Mouse (Mus musculus) midbrain, embryonic 11.5 days (tissue): ENCODE results near the gene Mcpt4. TPM values are rescaled to one million over a fixed set of nuclear protein-coding genes. Genes with fewer than 3 reads are reported as not detected.
"Not testable (repeated sequence)": the region's sequence is repeated elsewhere in the genome, so short reads cannot be mapped to it uniquely, and the experiment has no call there.

Experiments used
- ATAC-seq: fragments of 200-750 bp; cut with Nextera tagmentation; 2 replicates; pipeline ENCODE4 v1.8.0; 2017; ENCODE audit warnings: moderate TSS enrichment, moderate library complexity; ENCODE audit not compliant: low FRiP score
- DNase-seq: peaks from one replicate; pipeline ENCODE4 v3.0.0; 2015; ENCODE audit warnings: low spot score; ENCODE audit errors: missing footprints
- H3K27ac ChIP-seq: fragments of 300-500 bp; sonication (generic); 2 replicates; pipeline ENCODE4 v1.5.1; 2014; ENCODE audit warnings: low read depth, low read length
- H3K27me3 ChIP-seq: fragments of 300-500 bp; sonication (generic); 2 replicates; pipeline ENCODE4 v1.6.1; 2014; ENCODE audit warnings: mild to moderate bottlenecking, low read length, moderate library complexity, mixed read lengths; ENCODE audit not compliant: control insufficient read depth, insufficient read depth
- H3K36me3 ChIP-seq: fragments of 300-500 bp; sonication (generic); 2 replicates; pipeline ENCODE4 v1.6.1; 2014; ENCODE audit warnings: mild to moderate bottlenecking, low read length, moderate library complexity, mixed read lengths; ENCODE audit not compliant: control insufficient read depth, insufficient read depth
- H3K4me1 ChIP-seq: fragments of 300-500 bp; sonication (generic); 2 replicates; pipeline ENCODE4 v1.6.1; 2014; ENCODE audit warnings: low read length; ENCODE audit not compliant: control insufficient read depth, insufficient read depth
- H3K4me2 ChIP-seq: fragments of 300-500 bp; sonication (generic); 2 replicates; pipeline ENCODE4 v1.6.1; 2014; ENCODE audit warnings: mild to moderate bottlenecking, moderate library complexity
- H3K4me3 ChIP-seq: fragments of 300-500 bp; sonication (generic); 2 replicates; pipeline ENCODE4 v1.5.1; 2014; ENCODE audit warnings: low read depth, low read length
- H3K9ac ChIP-seq: fragments of 300-500 bp; sonication (generic); 2 replicates; pipeline ENCODE4 v1.6.1; 2014; ENCODE audit warnings: low read length
- H3K9me3 ChIP-seq: fragments of 300-500 bp; sonication (generic); 2 replicates; pipeline ENCODE4 v1.6.1; 2016; ENCODE audit warnings: low read length; ENCODE audit not compliant: control insufficient read depth
- WGBS: fragments of 180-500 bp; shearing (Covaris S2); extraction: QIAGEN DNeasy Blood & Tissue Kit; methylation state at CpG from one replicate; pipeline ENCODE4 v1.1.7; 2014; 5-methylcytosine and 5-hydroxymethylcytosine counted together
- polyA plus RNA-seq: library from polyadenylated mRNA; unstranded; fragments of >200 nt; fragmentation: Nextera tagmentation; extraction: Ambion mirVana; gene quantifications from 2 replicates; pipeline ENCODE4 v1.2.1, GENCODE M21; 2014

Mcpt4 gene
- not detected in 2 replicates for polyA plus RNA-seq

GRCm38 (mm10) chr14:56062213-56062612 lies at the start of gene Mcpt4:
Gene Mcpt4, minus strand, starts transcription at chr14:56062313.
- not testable (repeated sequence) for H3K4me2 ChIP-seq, H3K4me1 ChIP-seq, H3K27ac ChIP-seq, DNase-seq, H3K9me3 ChIP-seq, H3K4me3 ChIP-seq, H3K9ac ChIP-seq, H3K27me3 ChIP-seq, ATAC-seq, H3K36me3 ChIP-seq
- 86% methylated on average over 3 of the region's 3 CpGs for WGBS

GRCm38 (mm10) chr14:56105447-56106180 lies 43.5 kb upstream of the Mcpt4 start:
- H3K9me3 ChIP-seq, result no peaks in the 10 kb centered on the region
- no peak overlapping the region for H3K4me3 ChIP-seq
- no peak overlapping the region for H3K27ac ChIP-seq
- no peaks in the 10 kb centered on the region for H3K27me3 ChIP-seq
- ATAC-seq (no peak), DNase-seq (no peak)
- H3K4me1 ChIP-seq, result no peaks in the 10 kb centered on the region
- WGBS, result 85% methylated on average over 13 of the region's 13 CpGs
- H3K36me3 ChIP-seq, result no peaks in the 10 kb centered on the region
- no peak overlapping the region for H3K4me2 ChIP-seq
- no peak overlapping the region for H3K9ac ChIP-seq

- Histone ChIP-seq H3K9me3 (no peaks in the 10 kb centered on the region), H3K27ac (no peak overlapping the region), H3K27me3 (no peaks in the 10 kb centered on the region), H3K36me3 (no peaks in the 10 kb centered on the region), H3K4me3 (no peak overlapping the region), H3K4me2 (no peak overlapping the region), H3K4me1 (no peaks in the 10 kb centered on the region), H3K9ac (no peak overlapping the region)
- no peak for ATAC-seq
- no peak for DNase-seq
- WGBS, result 89% methylated on average over 5 of the region's 5 CpGs
Observed at GRCm38 (mm10) chr14:56105016-56105415, 42.9 kb upstream of the Mcpt4 start.

- Histone ChIP-seq H3K4me3 (no peak overlapping the region), H3K9me3 (no peaks in the 10 kb centered on the region), H3K27me3 (no peaks in the 10 kb centered on the region), H3K27ac (no peak overlapping the region), H3K4me1 (no peaks in the 10 kb centered on the region), H3K4me2 (no peak overlapping the region), H3K9ac (no peak overlapping the region), H3K36me3 (no peaks in the 10 kb centered on the region)
- WGBS, result 78% methylated on average over 3 of the region's 3 CpGs
- no peak for DNase-seq
- ATAC-seq, result no peak
Observed at GRCm38 (mm10) chr14:56103452-56103851, 41.3 kb upstream of the Mcpt4 start.

GRCm38 (mm10) chr14:56102386-56102785 lies 40.3 kb upstream of the Mcpt4 start, which contains the start of gene Ctsg:
Gene Ctsg, minus strand, starts transcription at chr14:56102574.
- Histone ChIP-seq H3K9me3 (no peaks in the 10 kb centered on the region), H3K9ac (no peak within 1 kb of the TSS), H3K36me3 (no peaks in the 10 kb centered on the region), H3K27me3 (no peaks in the 10 kb centered on the region), H3K4me1 (no peaks in the 10 kb centered on the region), H3K27ac (no peak within 1 kb of the TSS), H3K4me2 (no peak within 1 kb of the TSS), H3K4me3 (no peak within 1 kb of the TSS)
- DNase-seq (no peak), ATAC-seq (no peak)
- 77% methylated on average over 10 of the region's 10 CpGs for WGBS

GRCm38 (mm10) chr14:56098940-56099339 lies 36.8 kb upstream of the Mcpt4 start:
- H3K9me3 ChIP-seq, result no peaks in the 10 kb centered on the region
- ATAC-seq, result no peak
- no peak overlapping the region for H3K4me2 ChIP-seq
- H3K36me3 ChIP-seq, result no peaks in the 10 kb centered on the region
- H3K4me1 ChIP-seq, result no peaks in the 10 kb centered on the region
- DNase-seq, result no peak
- no peak overlapping the region for H3K27ac ChIP-seq
- H3K4me3 ChIP-seq, result no peak overlapping the region
- H3K27me3 ChIP-seq, result no peaks in the 10 kb centered on the region
- WGBS, result 78% methylated on average over 4 of the region's 4 CpGs
- H3K9ac ChIP-seq, result no peak overlapping the region

- H3K4me3 ChIP-seq, result no peak overlapping the region
- no peaks in the 10 kb centered on the region for H3K36me3 ChIP-seq
- H3K27me3 ChIP-seq, result no peaks in the 10 kb centered on the region
- H3K9me3 ChIP-seq, result no peaks in the 10 kb centered on the region
- H3K4me2 ChIP-seq, result no peak overlapping the region
- no peak for ATAC-seq
- WGBS, result 78% methylated on average over 1 of the region's 1 CpGs
- DNase-seq, result no peak
- no peaks in the 10 kb centered on the region for H3K4me1 ChIP-seq
- no peak overlapping the region for H3K9ac ChIP-seq
- no peak overlapping the region for H3K27ac ChIP-seq
Observed at GRCm38 (mm10) chr14:56097597-56097996, 35.5 kb upstream of the Mcpt4 start.

- H3K4me3 ChIP-seq, result no peak overlapping the region
- no peaks in the 10 kb centered on the region for H3K4me1 ChIP-seq
- H3K9me3 ChIP-seq, result no peaks in the 10 kb centered on the region
- H3K27ac ChIP-seq, result no peak overlapping the region
- no peak overlapping the region for H3K9ac ChIP-seq
- WGBS, result 83% methylated on average over 2 of the region's 2 CpGs
- no peak overlapping the region for H3K4me2 ChIP-seq
- H3K27me3 ChIP-seq, result no peaks in the 10 kb centered on the region
- ATAC-seq (no peak), DNase-seq (no peak)
- no peaks in the 10 kb centered on the region for H3K36me3 ChIP-seq
Observed at GRCm38 (mm10) chr14:56093353-56093752, 31.2 kb upstream of the Mcpt4 start.

- WGBS, result 79% methylated on average over 3 of the region's 3 CpGs
- Histone ChIP-seq H3K4me2 (no peak overlapping the region), H3K27me3 (no peaks in the 10 kb centered on the region), H3K4me3 (no peak overlapping the region), H3K4me1 (no peaks in the 10 kb centered on the region), H3K27ac (no peak overlapping the region), H3K36me3 (no peaks in the 10 kb centered on the region), H3K9ac (no peak overlapping the region), H3K9me3 (no peaks in the 10 kb centered on the region)
- ATAC-seq (no peak), DNase-seq (no peak)
Observed at GRCm38 (mm10) chr14:56086711-56087110, 24.6 kb upstream of the Mcpt4 start.
